Mouse (Mus musculus): ENCODE measurements at regions not wholly inside any gene's neighbourhood (a gene's known extent, or its start where the extent isn't known, plus 50 kb on each side); places are given as distances from the start of the nearest gene placed in this dataset.

- Histone ChIP-seq H3K4me2 (ENCODE audit: low read depth, severe bottlenecking) (no peak overlapping the region), H3K4me3 (ENCODE audit: low read depth, low read length) (no peak overlapping the region), H3K27me3 (ENCODE audit: control insufficient read depth, insufficient read depth, low read length) (no peaks in the 10 kb centered on the region), H3K9me3 (ENCODE audit: control insufficient read depth, low read length) (no peaks in the 10 kb centered on the region), H3K36me3 (ENCODE audit: control insufficient read depth, insufficient read depth, low read length) (no peaks in the 10 kb centered on the region), H3K9ac (ENCODE audit: low read length) (no peak overlapping the region), H3K4me1 (ENCODE audit: control insufficient read depth, insufficient read depth, low read length) (no peaks in the 10 kb centered on the region), H3K27ac (replicated peaks; ENCODE audit: low read depth, low read length) (no peak overlapping the region)
- ATAC-seq (ENCODE audit: insufficient number of reproducible peaks, low FRiP score, low TSS enrichment, low read depth): no peak
- DNase-seq (ENCODE audit: low spot score): no peak
Observed at GRCm38 (mm10) chr10:102943156-102943555, 86.9 kb downstream of the Alx1 start.

- DNase-seq (ENCODE audit: low spot score) (no peak), ATAC-seq (ENCODE audit: insufficient number of reproducible peaks, low FRiP score, low TSS enrichment, low read depth) (no peak)
- H3K4me3 ChIP-seq (ENCODE audit: low read depth, low read length): no peak overlapping the region
- no peak overlapping the region for H3K27ac ChIP-seq (replicated peaks; ENCODE audit: low read depth, low read length)
- no peaks in the 10 kb centered on the region for H3K36me3 ChIP-seq (ENCODE audit: control insufficient read depth, insufficient read depth, low read length)
- no peak overlapping the region for H3K4me2 ChIP-seq (ENCODE audit: low read depth, severe bottlenecking)
- H3K4me1 ChIP-seq (ENCODE audit: control insufficient read depth, insufficient read depth, low read length): no peaks in the 10 kb centered on the region
- no peaks in the 10 kb centered on the region for H3K27me3 ChIP-seq (ENCODE audit: control insufficient read depth, insufficient read depth, low read length)
- no peak overlapping the region for H3K9ac ChIP-seq (ENCODE audit: low read length)
- H3K9me3 ChIP-seq (ENCODE audit: control insufficient read depth, low read length): no peaks in the 10 kb centered on the region
Observed at GRCm38 (mm10) chr10:102940823-102941519, 89.0 kb downstream of the Alx1 start.

- H3K36me3 ChIP-seq (ENCODE audit: control insufficient read depth, insufficient read depth, low read length): no peaks in the 10 kb centered on the region
- H3K9ac ChIP-seq (ENCODE audit: low read length): no peak overlapping the region
- H3K4me3 ChIP-seq (ENCODE audit: low read depth, low read length): no peak overlapping the region
- H3K4me1 ChIP-seq (ENCODE audit: control insufficient read depth, insufficient read depth, low read length): no peaks in the 10 kb centered on the region
- ATAC-seq (ENCODE audit: insufficient number of reproducible peaks, low FRiP score, low TSS enrichment, low read depth) (no peak), DNase-seq (ENCODE audit: low spot score) (no peak)
- H3K4me2 ChIP-seq (ENCODE audit: low read depth, severe bottlenecking): no peak overlapping the region
- no peaks in the 10 kb centered on the region for H3K27me3 ChIP-seq (ENCODE audit: control insufficient read depth, insufficient read depth, low read length)
- H3K9me3 ChIP-seq (ENCODE audit: control insufficient read depth, low read length): no peaks in the 10 kb centered on the region
- H3K27ac ChIP-seq (replicated peaks; ENCODE audit: low read depth, low read length): no peak overlapping the region
- 70% methylated on average over 3 of the region's 3 CpGs for WGBS
Observed at GRCm38 (mm10) chr10:102931445-102931844, 98.6 kb downstream of the Alx1 start.

DNA sequence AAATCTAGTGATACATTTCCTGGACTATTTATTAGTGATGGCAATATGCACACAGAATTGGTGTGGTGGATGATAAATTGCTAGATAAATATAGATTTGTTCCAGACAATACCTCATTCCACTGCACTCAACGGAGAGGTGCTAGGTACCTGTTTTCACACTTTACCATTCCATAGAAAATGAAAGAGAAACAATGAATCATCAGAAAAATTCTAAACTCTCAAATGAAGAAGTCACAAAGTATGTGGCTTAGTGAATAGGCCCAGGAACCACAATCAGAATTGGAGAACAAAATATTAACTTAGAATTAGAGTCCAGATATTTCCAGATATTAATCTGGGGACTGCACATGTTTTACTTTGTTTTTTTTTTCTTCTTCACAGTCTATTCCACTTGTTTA, 101.4 kb downstream of the Alx1 start:
- Histone ChIP-seq H3K36me3 (ENCODE audit: control insufficient read depth, insufficient read depth, low read length) (no peaks in the 10 kb centered on the region), H3K9ac (ENCODE audit: low read length) (no peak overlapping the region), H3K4me1 (ENCODE audit: control insufficient read depth, insufficient read depth, low read length) (no peaks in the 10 kb centered on the region), H3K4me2 (ENCODE audit: low read depth, severe bottlenecking) (no peak overlapping the region), H3K9me3 (ENCODE audit: control insufficient read depth, low read length) (no peaks in the 10 kb centered on the region), H3K4me3 (ENCODE audit: low read depth, low read length) (no peak overlapping the region), H3K27me3 (ENCODE audit: control insufficient read depth, insufficient read depth, low read length) (no peaks in the 10 kb centered on the region), H3K27ac (replicated peaks; ENCODE audit: low read depth, low read length) (no peak overlapping the region)
- WGBS: 62% methylated on average over 1 of the region's 1 CpGs
- no peak for ATAC-seq (ENCODE audit: insufficient number of reproducible peaks, low FRiP score, low TSS enrichment, low read depth)
- no peak for DNase-seq (ENCODE audit: low spot score)

GRCm38 (mm10) chr10:102897368-102897767, 132.6 kb downstream of the Alx1 start:
- Histone ChIP-seq H3K4me3 (ENCODE audit: low read depth, low read length) (no peak overlapping the region), H3K4me1 (ENCODE audit: control insufficient read depth, insufficient read depth, low read length) (0 out of 2 replicates have a peak, but pooled peaks cover 3% of the 10 kb centered on the region), H3K36me3 (ENCODE audit: control insufficient read depth, insufficient read depth, low read length) (no peaks in the 10 kb centered on the region), H3K27ac (replicated peaks; ENCODE audit: low read depth, low read length) (no peak overlapping the region), H3K27me3 (ENCODE audit: control insufficient read depth, insufficient read depth, low read length) (no peaks in the 10 kb centered on the region), H3K9me3 (ENCODE audit: control insufficient read depth, low read length) (no peaks in the 10 kb centered on the region), H3K9ac (ENCODE audit: low read length) (no peak overlapping the region), H3K4me2 (ENCODE audit: low read depth, severe bottlenecking) (no peak overlapping the region)
- ATAC-seq (ENCODE audit: insufficient number of reproducible peaks, low FRiP score, low TSS enrichment, low read depth) (no peak), DNase-seq (ENCODE audit: low spot score) (no peak)
- WGBS: 3% methylated on average over 2 of the region's 2 CpGs

DNA sequence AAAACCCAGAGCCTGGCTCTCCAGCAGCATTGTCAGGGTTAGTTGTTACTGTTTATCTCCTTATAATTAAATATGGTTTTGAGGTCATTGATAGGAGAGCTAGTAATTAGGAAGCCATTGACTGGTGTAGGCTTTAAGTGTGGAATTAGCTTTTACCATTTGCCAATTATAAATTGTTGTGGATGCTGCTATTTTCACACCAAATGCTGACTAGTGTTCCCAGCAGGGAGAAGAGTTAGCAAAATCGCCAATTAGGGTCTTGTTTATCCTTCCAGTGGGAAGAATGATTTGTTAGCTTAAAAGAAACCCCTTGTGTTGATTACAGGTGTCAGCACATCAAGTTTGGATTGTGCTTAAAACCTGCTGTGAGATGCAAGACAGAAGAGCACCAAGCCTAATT, 134.1 kb downstream of the Alx1 start:
- H3K9ac ChIP-seq (ENCODE audit: low read length): no peak overlapping the region
- H3K4me3 ChIP-seq (ENCODE audit: low read depth, low read length): no peak overlapping the region
- no peaks in the 10 kb centered on the region for H3K4me1 ChIP-seq (ENCODE audit: control insufficient read depth, insufficient read depth, low read length)
- no peaks in the 10 kb centered on the region for H3K27me3 ChIP-seq (ENCODE audit: control insufficient read depth, insufficient read depth, low read length)
- no peaks in the 10 kb centered on the region for H3K36me3 ChIP-seq (ENCODE audit: control insufficient read depth, insufficient read depth, low read length)
- ATAC-seq (ENCODE audit: insufficient number of reproducible peaks, low FRiP score, low TSS enrichment, low read depth): no peak
- no peak overlapping the region for H3K4me2 ChIP-seq (ENCODE audit: low read depth, severe bottlenecking)
- DNase-seq (ENCODE audit: low spot score): no peak
- no peak overlapping the region for H3K27ac ChIP-seq (replicated peaks; ENCODE audit: low read depth, low read length)
- whole genome bisulfite sequencing: 11% methylated on average over 1 of the region's 1 CpGs
- no peaks in the 10 kb centered on the region for H3K9me3 ChIP-seq (ENCODE audit: control insufficient read depth, low read length)

- no peaks in the 10 kb centered on the region for H3K27me3 ChIP-seq (ENCODE audit: control insufficient read depth, insufficient read depth, low read length)
- ATAC-seq (ENCODE audit: insufficient number of reproducible peaks, low FRiP score, low TSS enrichment, low read depth) (no peak), DNase-seq (ENCODE audit: low spot score) (no peak)
- no peaks in the 10 kb centered on the region for H3K36me3 ChIP-seq (ENCODE audit: control insufficient read depth, insufficient read depth, low read length)
- H3K4me2 ChIP-seq (ENCODE audit: low read depth, severe bottlenecking): no peak overlapping the region
- no peak overlapping the region for H3K4me3 ChIP-seq (ENCODE audit: low read depth, low read length)
- WGBS: 90% methylated on average over 3 of the region's 3 CpGs
- H3K9me3 ChIP-seq (ENCODE audit: control insufficient read depth, low read length): no peaks in the 10 kb centered on the region
- no peak overlapping the region for H3K9ac ChIP-seq (ENCODE audit: low read length)
- H3K4me1 ChIP-seq (ENCODE audit: control insufficient read depth, insufficient read depth, low read length): no peaks in the 10 kb centered on the region
- H3K27ac ChIP-seq (replicated peaks; ENCODE audit: low read depth, low read length): no peak overlapping the region
Observed at GRCm38 (mm10) chr10:102892373-102892772, 137.6 kb downstream of the Alx1 start.

DNA sequence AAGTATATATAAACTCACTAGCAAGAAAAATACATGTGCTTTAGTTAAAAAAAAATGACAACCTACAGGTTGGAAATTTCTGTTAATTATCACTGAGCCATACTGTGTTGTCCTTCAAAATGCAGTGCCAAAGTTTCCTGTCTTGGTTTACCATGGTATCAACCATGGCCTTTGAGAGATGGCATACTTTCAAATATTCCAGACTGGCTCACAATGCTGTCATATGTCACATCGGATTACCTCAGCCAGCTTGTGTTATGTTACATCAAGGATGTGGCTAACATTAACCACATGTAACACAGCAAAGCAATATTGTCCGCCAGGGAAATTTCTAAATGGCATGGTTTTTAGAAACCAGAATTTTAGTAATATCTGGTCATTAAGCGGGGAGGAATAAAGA, 140.3 kb downstream of the Alx1 start:
- Histone ChIP-seq H3K27ac (replicated peaks; ENCODE audit: low read depth, low read length) (no peak overlapping the region), H3K9ac (ENCODE audit: low read length) (no peak overlapping the region), H3K4me3 (ENCODE audit: low read depth, low read length) (no peak overlapping the region), H3K4me1 (ENCODE audit: control insufficient read depth, insufficient read depth, low read length) (no peaks in the 10 kb centered on the region), H3K4me2 (ENCODE audit: low read depth, severe bottlenecking) (no peak overlapping the region), H3K9me3 (ENCODE audit: control insufficient read depth, low read length) (no peaks in the 10 kb centered on the region), H3K36me3 (ENCODE audit: control insufficient read depth, insufficient read depth, low read length) (no peaks in the 10 kb centered on the region), H3K27me3 (ENCODE audit: control insufficient read depth, insufficient read depth, low read length) (no peaks in the 10 kb centered on the region)
- no peak for DNase-seq (ENCODE audit: low spot score)
- 82% methylated on average over 3 of the region's 3 CpGs for WGBS
- ATAC-seq (ENCODE audit: insufficient number of reproducible peaks, low FRiP score, low TSS enrichment, low read depth): no peak

GRCm38 (mm10) chr10:102881824-102882438, 148.1 kb downstream of the Alx1 start:
- no peak overlapping the region for H3K4me3 ChIP-seq (ENCODE audit: low read depth, low read length)
- H3K9me3 ChIP-seq (ENCODE audit: control insufficient read depth, low read length): no peaks in the 10 kb centered on the region
- H3K27ac ChIP-seq (replicated peaks; ENCODE audit: low read depth, low read length): no peak overlapping the region
- 58% methylated on average over 6 of the region's 6 CpGs for WGBS
- ATAC-seq (ENCODE audit: insufficient number of reproducible peaks, low FRiP score, low TSS enrichment, low read depth) (no peak), DNase-seq (ENCODE audit: low spot score) (no peak)
- H3K4me1 ChIP-seq (ENCODE audit: control insufficient read depth, insufficient read depth, low read length): no peaks in the 10 kb centered on the region; the same call in 1 of the 2 replicates
- no peaks in the 10 kb centered on the region for H3K36me3 ChIP-seq (ENCODE audit: control insufficient read depth, insufficient read depth, low read length)
- no peaks in the 10 kb centered on the region for H3K27me3 ChIP-seq (ENCODE audit: control insufficient read depth, insufficient read depth, low read length)
- H3K4me2 ChIP-seq (ENCODE audit: low read depth, severe bottlenecking): no peak overlapping the region
- no peak overlapping the region for H3K9ac ChIP-seq (ENCODE audit: low read length)
